Mouse (Mus musculus) MEL (cell line): ENCODE results near the gene St3gal2. TPM values are rescaled to one million over a fixed set of nuclear protein-coding genes. Genes with fewer than 3 reads are reported as not detected.

ENCODE experiments used
- DNase-seq: peaks from one replicate; pipeline ENCODE4 v3.0.0; 2011; ENCODE audit warnings: low read depth, low spot score
- H3K27ac ChIP-seq: 2 replicates; pipeline ENCODE4 v1.5.1; 2012; ENCODE audit warnings: low read depth, mild to moderate bottlenecking, control low read depth, low read length, moderate library complexity; ENCODE audit not compliant: control insufficient read depth
- H3K27me3 ChIP-seq, 2 experiments: fragments of 150-350 bp in 1 of 2; sonication (generic) in 1 of 2; 2 replicates each; pipeline ENCODE4 v1.6.1; 2012; ENCODE audit warnings: low read length in 2 of 2, mild to moderate bottlenecking in 2 of 2, improper control_type of control experiment in 1 of 2, moderate library complexity in 1 of 2; ENCODE audit not compliant: insufficient read depth in 2 of 2, control insufficient read depth in 1 of 2
- H3K36me3 ChIP-seq, 2 experiments: 2 replicates each; pipeline ENCODE4 v1.6.1; 2012 to 2014; ENCODE audit warnings: low read length in 2 of 2, improper control_type of control experiment in 1 of 2, inconsistent platforms in 1 of 2, mild to moderate bottlenecking in 1 of 2; ENCODE audit not compliant: insufficient read depth in 2 of 2, control insufficient read depth in 1 of 2
- H3K4me1 ChIP-seq, 2 experiments: fragments of 150-350 bp in 1 of 2; sonication (generic) in 1 of 2; 2 replicates each; pipeline ENCODE4 v1.6.1; 2012; ENCODE audit warnings: low read length in 2 of 2, improper control_type of control experiment in 1 of 2, mild to moderate bottlenecking in 1 of 2; ENCODE audit not compliant: insufficient read depth in 2 of 2, control insufficient read depth in 1 of 2
- H3K4me3 ChIP-seq, 2 experiments: fragments of 150-350 bp in 1 of 2; sonication (generic) in 1 of 2; 2 replicates each; pipeline ENCODE4 v1.5.1; 2012; ENCODE audit warnings: low read depth in 2 of 2, low read length in 2 of 2, mild to moderate bottlenecking in 2 of 2, moderate library complexity in 2 of 2, control low read depth in 1 of 2, improper control_type of control experiment in 1 of 2; ENCODE audit not compliant: control insufficient read depth in 1 of 2, insufficient read depth in 1 of 2
- H3K79me2 ChIP-seq: 2 replicates; pipeline ENCODE4 v1.6.1; 2012; ENCODE audit warnings: mild to moderate bottlenecking, low read length, moderate library complexity; ENCODE audit not compliant: control insufficient read depth, poor library complexity, insufficient read depth
- H3K9ac ChIP-seq: 2 replicates; pipeline ENCODE4 v1.6.1; 2012; ENCODE audit warnings: low read depth, mild to moderate bottlenecking, control low read depth, low read length, moderate library complexity; ENCODE audit not compliant: control insufficient read depth, poor library complexity, severe bottlenecking
- H3K9me3 ChIP-seq: fragments of 150-350 bp; sonication (generic); replicated peaks from 2 replicates; pipeline ENCODE4 v1.6.1; 2012; ENCODE audit warnings: mild to moderate bottlenecking, low read length, improper control_type of control experiment, moderate library complexity; ENCODE audit not compliant: insufficient read depth
- BHLHE40 ChIP-seq: IDR thresholded peaks from 2 replicates; pipeline ENCODE4 v1.6.1; 2012; ENCODE audit warnings: low read depth, mild to moderate bottlenecking, inconsistent platforms, low read length, improper control_type of control experiment, borderline replicate concordance
- CTCF ChIP-seq, 3 experiments: IDR thresholded peaks in 2 of 3; conservative IDR thresholded peaks in 1 of 3; 2 replicates each; pipeline ENCODE4 v1.5.1; 2011 to 2012; ENCODE audit warnings: low read length in 3 of 3, low read depth in 2 of 3, mild to moderate bottlenecking in 2 of 3, improper control_type of control experiment in 1 of 3, inconsistent platforms in 1 of 3, mixed read lengths in 1 of 3, moderate library complexity in 1 of 3; ENCODE audit not compliant: control insufficient read depth in 1 of 3, insufficient read depth in 1 of 3, poor library complexity in 1 of 3, severe bottlenecking in 1 of 3
- EP300 ChIP-seq, 2 experiments: IDR thresholded peaks; 2 replicates each; pipeline ENCODE4 v1.6.1; 2011; ENCODE audit warnings: improper control_type of control experiment in 2 of 2, low read length in 2 of 2, low read depth in 1 of 2, mild to moderate bottlenecking in 1 of 2
- ETS1 ChIP-seq: IDR thresholded peaks from 2 replicates; pipeline ENCODE4 v1.6.1; 2012; ENCODE audit warnings: low read depth, mild to moderate bottlenecking, inconsistent platforms, low read length, improper control_type of control experiment, moderate library complexity
- GATA1 ChIP-seq: IDR thresholded peaks from 2 replicates; pipeline ENCODE4 v1.6.1; 2011; ENCODE audit warnings: low read depth, low read length, improper control_type of control experiment
- HCFC1 ChIP-seq: IDR thresholded peaks from 2 replicates; pipeline ENCODE4 v1.6.1; 2012; ENCODE audit warnings: low read depth, mild to moderate bottlenecking, inconsistent platforms, low read length, improper control_type of control experiment, moderate library complexity
- JUND ChIP-seq: IDR thresholded peaks from 2 replicates; pipeline ENCODE4 v1.6.1; 2011; ENCODE audit warnings: low read depth, mild to moderate bottlenecking, improper control_type of control experiment, low read length
- KAT2A ChIP-seq: conservative IDR thresholded peaks from 2 replicates; pipeline ENCODE4 v1.6.1; 2012; ENCODE audit warnings: low read depth, low read length, improper control_type of control experiment, inconsistent platforms
- MYB ChIP-seq: IDR thresholded peaks from 2 replicates; pipeline ENCODE4 v1.6.1; 2011; ENCODE audit warnings: mild to moderate bottlenecking, low read depth, low read length, improper control_type of control experiment
- MYC ChIP-seq: IDR thresholded peaks from 2 replicates; pipeline ENCODE4 v1.6.1; 2011; ENCODE audit warnings: low read depth, mild to moderate bottlenecking, low read length, improper control_type of control experiment, moderate library complexity
- RAD21 ChIP-seq: IDR thresholded peaks from 2 replicates; pipeline ENCODE4 v1.6.1; 2011; ENCODE audit warnings: mild to moderate bottlenecking, low read depth, low read length, improper control_type of control experiment
- SIN3A ChIP-seq: IDR thresholded peaks from 2 replicates; pipeline ENCODE4 v1.6.1; 2012; ENCODE audit warnings: low read length, improper control_type of control experiment, inconsistent platforms
- TAL1 ChIP-seq: IDR thresholded peaks from 2 replicates; pipeline ENCODE4 v1.6.1; 2012; ENCODE audit warnings: mild to moderate bottlenecking, inconsistent platforms, low read length, moderate library complexity, mixed read lengths
- TCF12 ChIP-seq: IDR thresholded peaks from 2 replicates; pipeline ENCODE4 v1.6.1; 2014; ENCODE audit warnings: low read depth, mild to moderate bottlenecking, inconsistent platforms, low read length, improper control_type of control experiment, moderate library complexity
- ZKSCAN1 ChIP-seq: IDR thresholded peaks from 2 replicates; pipeline ENCODE4 v1.6.1; 2012; ENCODE audit warnings: low read depth, mild to moderate bottlenecking, inconsistent platforms, low read length, improper control_type of control experiment, moderate library complexity
- ZMIZ1 ChIP-seq: IDR thresholded peaks from 2 replicates; pipeline ENCODE4 v1.6.1; 2012; ENCODE audit warnings: low read depth, mild to moderate bottlenecking, inconsistent platforms, low read length, improper control_type of control experiment, moderate library complexity
- ZNF384 ChIP-seq: IDR thresholded peaks from 2 replicates; pipeline ENCODE4 v1.6.1; 2012; ENCODE audit warnings: low read depth, mild to moderate bottlenecking, inconsistent platforms, low read length, improper control_type of control experiment
- polyA plus RNA-seq, 2 experiments: library from polyadenylated mRNA; stranded (reverse) in 1 of 2; unstranded in 1 of 2; fragments of >175 nt in 1 of 2; fragments of >200 nt in 1 of 2; gene quantifications; 2 replicates each; pipeline versions ENCODE4 v1.2.1 to v1.2.4; 2012; ENCODE audit warnings: low replicate concordance in 2 of 2, low read depth in 1 of 2; ENCODE audit not compliant: insufficient read length in 2 of 2, insufficient read depth in 1 of 2, missing spikeins in 1 of 2
- total RNA-seq: library from RNA; depleted of rRNA; stranded (reverse); fragments of 300-350 nt; gene quantifications from 2 replicates; pipeline ENCODE4 v1.2.3, GENCODE M21; 2012

St3gal2 gene
- total and polyA plus RNA-seq, 3 experiments, result 5.2 to 18.0 TPM; not detected in 1

GRCm38 (mm10) chr8:110940682-110941452, 21.1 kb downstream of the St3gal2 start:
- no peaks in the 10 kb centered on the region for H3K9me3 ChIP-seq
- no peaks in the 10 kb centered on the region for H3K27me3 ChIP-seq
- H3K9ac ChIP-seq, result peak overlapping the region; percentile 29
- DNase-seq, result no peak
- H3K4me3 ChIP-seq, result peak overlapping the region; percentile 15 to 30
- H3K36me3 ChIP-seq, result peaks cover 0 to 29% of the 10 kb centered on the region in 2 experiments; a peak in 2 of 4 replicates
- H3K79me2 ChIP-seq, result no peaks in the 10 kb centered on the region
- peak overlapping the region; percentile 82 for H3K27ac ChIP-seq
- peaks cover 17 to 34% of the 10 kb centered on the region in 2 experiments for H3K4me1 ChIP-seq
- 0 out of 2 replicates have a peak, but pooled peaks have one; percentile 42 for TF ChIP-seq HCFC1
- TF ChIP-seq TCF12, result peak; percentile 39; the same call in 1 of the 2 replicates
- peak; percentile 56 for TF ChIP-seq ETS1
- TF ChIP-seq CTCF (IDR thresholded peaks at IDR 0.05 in 2 of 3, conservative IDR thresholded peaks at IDR 0.05 in 1 of 3; ENCODE audit: control insufficient read depth in 1 of 3, insufficient read depth in 1 of 3, low read depth in 2 of 3, low read length in 3 of 3, poor library complexity in 1 of 3, severe bottlenecking in 1 of 3), result no peak
- peak; percentile 1; the same call in 1 of the 2 replicates for TF ChIP-seq SIN3A
- TF ChIP-seq GATA1, result peak; percentile 88
- TF ChIP-seq RAD21, result no peak
- peak; percentile 61 to 77 for TF ChIP-seq EP300 (IDR thresholded peaks at IDR 0.05; ENCODE audit: low read depth in 1 of 2, low read length in 2 of 2)
- no peak for TF ChIP-seq BHLHE40
- peak; percentile 5 for TF ChIP-seq ZNF384
- no peak for TF ChIP-seq ZMIZ1
- TF ChIP-seq JUND, result no peak
- peak; percentile 55; the same call in 1 of the 2 replicates for TF ChIP-seq MYB
- TF ChIP-seq KAT2A, result no peak
- TF ChIP-seq, all 39 proteins: peak for 8

GRCm38 (mm10) chr8:110941453-110941948, 21.8 kb downstream of the St3gal2 start:
- H3K4me3 ChIP-seq, result peak overlapping the region; percentile 15 to 30
- H3K27ac ChIP-seq, result peak overlapping the region; percentile 82
- H3K27me3 ChIP-seq, result no peaks in the 10 kb centered on the region
- TF ChIP-seq ETS1 (peak; percentile 80), MYC (0 out of 2 replicates have a peak, but pooled peaks have one; percentile 71), EP300 (IDR thresholded peaks at IDR 0.05; ENCODE audit: low read depth in 1 of 2, low read length in 2 of 2) (peak; percentile 57 to 73; a peak in 3 of 4 replicates), ZKSCAN1 (no peak), TAL1 (peak; percentile 46; the same call in 1 of the 2 replicates), KAT2A (no peak), MYB (peak; percentile 8; the same call in 1 of the 2 replicates), SIN3A (peak; percentile 55; the same call in 1 of the 2 replicates), TCF12 (peak; percentile 73)
- peaks cover 17 to 35% of the 10 kb centered on the region in 2 experiments for H3K4me1 ChIP-seq
- H3K9ac ChIP-seq, result peak overlapping the region; percentile 29
- H3K9me3 ChIP-seq, result no peaks in the 10 kb centered on the region
- no peaks in the 10 kb centered on the region for H3K79me2 ChIP-seq
- peaks cover 0 to 29% of the 10 kb centered on the region in 2 experiments; a peak in 2 of 4 replicates for H3K36me3 ChIP-seq
- DNase-seq, result peak; percentile 91
